Mouse (Mus musculus) macrophage (primary cell): ENCODE data around the gene Sptssa. TPM values are rescaled to one million over a fixed set of nuclear protein-coding genes. Genes with fewer than 3 reads are reported as not detected.

ENCODE experiments used
- H3K27ac ChIP-seq: fragments of 350-480 bp; formaldehyde crosslinking; 2 replicates; pipeline ENCODE4 v1.9.0; 2021
- H3K36me3 ChIP-seq: fragments of 350-480 bp; formaldehyde crosslinking; 2 replicates; pipeline ENCODE4 v1.9.0; 2021; ENCODE audit errors: inconsistent target
- H3K4me3 ChIP-seq: fragments of 350-480 bp; formaldehyde crosslinking; 2 replicates; pipeline ENCODE4 v1.9.0; 2021; ENCODE audit errors: inconsistent target
- H3K79me2 ChIP-seq: fragments of 350-480 bp; formaldehyde crosslinking; 2 replicates; pipeline ENCODE4 v1.9.0; 2021; ENCODE audit errors: inconsistent target
- WGBS: methylation state at CpG from one replicate; pipeline ENCODE4 v1.1.7; 2026; ENCODE audit warnings: inconsistent platforms; ENCODE audit not compliant: missing documents; 5-methylcytosine and 5-hydroxymethylcytosine counted together
- polyA plus RNA-seq: library from polyadenylated mRNA; stranded (reverse); fragments of 250-400 nt; gene quantifications from 3 replicates; pipeline ENCODE4 v1.2.4, GENCODE M21; 2018; ENCODE audit warnings: inconsistent platforms

Gene Sptssa
- polyA plus RNA-seq, 1 experiment from 2014 or later: 132 TPM

DNA sequence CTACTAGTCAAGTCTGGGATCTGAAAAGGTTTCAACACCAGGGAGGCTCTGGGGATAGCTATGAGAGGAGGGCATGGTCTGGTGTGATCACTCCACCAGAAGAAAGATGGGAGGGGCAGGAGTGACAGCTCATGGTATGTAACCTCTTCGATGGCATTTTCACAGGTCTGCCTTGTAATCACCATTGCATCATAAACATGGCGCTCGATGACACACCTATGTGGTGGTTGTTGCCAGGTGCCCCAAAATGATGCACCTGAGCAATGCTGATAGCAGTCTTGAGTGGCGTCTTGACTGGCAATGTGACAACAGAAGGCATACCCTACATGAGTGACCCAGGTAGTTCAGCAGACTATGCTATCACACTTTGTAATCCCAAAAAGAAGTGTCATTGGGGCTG, 15.0 kb downstream of the Sptssa start:
- Histone ChIP-seq H3K4me3 (no peak overlapping the region), H3K79me2 (peaks cover 14% of the 10 kb centered on the region; the same call in 1 of the 2 replicates), H3K36me3 (peaks cover 5% of the 10 kb centered on the region; the same call in 1 of the 2 replicates), H3K27ac (no peak overlapping the region)
- WGBS: 100% methylated on average over 2 of the region's 4 CpGs

DNA sequence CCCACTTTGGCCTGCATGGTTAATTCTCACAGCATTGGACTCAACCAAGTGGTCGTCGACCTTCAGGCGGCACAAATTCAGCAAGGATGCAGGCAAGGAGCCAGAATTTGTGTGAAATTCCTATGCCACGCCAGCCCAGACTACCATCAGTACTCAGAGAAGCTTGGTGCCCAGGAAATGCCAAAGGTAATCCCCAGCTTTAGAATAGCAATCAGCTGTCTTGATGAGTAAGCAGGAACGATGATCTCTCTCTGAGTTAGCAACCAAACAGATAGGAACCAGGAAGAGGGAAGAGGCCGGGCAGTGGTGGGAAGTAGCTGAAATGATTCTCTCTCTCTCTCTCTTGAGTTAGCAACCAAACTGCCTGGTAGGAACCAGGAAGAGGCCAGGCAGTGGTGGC, 16.1 kb downstream of the Sptssa start:
- Histone ChIP-seq H3K4me3 (no peak overlapping the region), H3K36me3 (peaks cover 2% of the 10 kb centered on the region; the same call in 1 of the 2 replicates), H3K27ac (no peak overlapping the region), H3K79me2 (peaks cover 3% of the 10 kb centered on the region; the same call in 1 of the 2 replicates)
- 78% methylated on average over 6 of the region's 6 CpGs for WGBS

DNA sequence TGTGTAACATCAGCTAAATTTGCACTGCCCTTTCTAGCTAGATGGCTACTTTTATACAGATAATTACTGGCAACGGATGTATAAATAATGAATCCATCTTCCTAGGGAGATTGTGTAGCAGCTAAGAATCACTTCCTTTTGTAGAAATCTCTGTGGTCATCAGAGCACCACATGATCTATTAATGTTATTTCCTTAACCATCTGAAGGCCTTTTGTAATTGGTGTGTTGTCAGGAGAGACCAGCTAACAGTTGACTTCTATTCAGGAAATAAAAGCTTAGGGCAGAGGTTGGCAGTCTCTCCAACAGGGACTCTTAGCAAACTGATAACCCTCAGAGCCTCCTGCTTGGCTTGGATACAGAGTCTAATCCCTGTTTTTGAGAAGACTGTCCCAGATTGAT, 19.3 kb downstream of the Sptssa start:
- Histone ChIP-seq H3K36me3 (no peaks in the 10 kb centered on the region), H3K4me3 (no peak overlapping the region), H3K79me2 (no peaks in the 10 kb centered on the region), H3K27ac (peak overlapping the region; percentile 70)
- WGBS: 11% methylated on average over 1 of the region's 1 CpGs

DNA sequence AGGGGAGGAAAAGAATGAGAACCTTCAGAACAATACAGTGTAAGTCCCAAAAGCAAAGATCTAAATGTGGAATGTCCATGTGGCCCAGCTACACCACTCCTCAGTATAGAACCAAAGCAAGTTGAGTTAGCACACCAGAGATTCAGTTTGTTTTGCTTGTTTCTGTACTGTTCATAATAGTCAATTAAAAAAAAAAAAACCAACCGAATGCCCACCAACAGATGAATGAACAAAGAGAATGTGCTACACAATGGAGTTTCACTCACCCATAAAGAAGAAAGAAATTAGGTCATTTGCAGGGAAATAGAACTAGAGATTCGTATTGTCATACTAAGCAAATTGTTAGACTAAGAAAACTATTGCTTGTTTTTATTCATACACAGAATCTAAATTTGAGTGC, 24.2 kb downstream of the Sptssa start:
- H3K36me3 ChIP-seq: no peaks in the 10 kb centered on the region
- no peak overlapping the region for H3K27ac ChIP-seq
- 92% methylated on average over 2 of the region's 2 CpGs for WGBS
- H3K79me2 ChIP-seq: no peaks in the 10 kb centered on the region
- no peak overlapping the region for H3K4me3 ChIP-seq

DNA sequence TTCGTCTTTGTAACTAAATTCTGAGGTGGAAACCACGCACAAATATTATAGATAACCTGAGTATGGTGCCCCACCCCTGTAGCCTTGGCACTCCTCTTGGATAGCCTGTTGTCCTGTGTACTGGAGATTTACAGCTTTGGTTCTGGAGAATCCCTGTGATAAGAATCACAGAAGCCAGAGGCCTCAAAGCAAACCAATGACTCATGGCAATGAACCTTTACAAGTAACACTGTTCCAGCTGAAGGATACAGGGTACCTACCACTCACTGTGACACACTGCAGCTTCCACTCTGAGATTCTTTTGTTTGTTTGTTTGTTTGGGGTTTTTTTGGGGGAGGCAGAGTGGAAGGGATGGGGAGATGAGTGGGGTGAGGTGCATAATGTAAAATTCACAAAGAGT, 34.4 kb downstream of the Sptssa start:
- H3K27ac ChIP-seq: no peak overlapping the region
- H3K36me3 ChIP-seq: no peaks in the 10 kb centered on the region
- H3K79me2 ChIP-seq: no peaks in the 10 kb centered on the region
- no peak overlapping the region for H3K4me3 ChIP-seq
- WGBS: 95% methylated on average over 2 of the region's 2 CpGs

DNA sequence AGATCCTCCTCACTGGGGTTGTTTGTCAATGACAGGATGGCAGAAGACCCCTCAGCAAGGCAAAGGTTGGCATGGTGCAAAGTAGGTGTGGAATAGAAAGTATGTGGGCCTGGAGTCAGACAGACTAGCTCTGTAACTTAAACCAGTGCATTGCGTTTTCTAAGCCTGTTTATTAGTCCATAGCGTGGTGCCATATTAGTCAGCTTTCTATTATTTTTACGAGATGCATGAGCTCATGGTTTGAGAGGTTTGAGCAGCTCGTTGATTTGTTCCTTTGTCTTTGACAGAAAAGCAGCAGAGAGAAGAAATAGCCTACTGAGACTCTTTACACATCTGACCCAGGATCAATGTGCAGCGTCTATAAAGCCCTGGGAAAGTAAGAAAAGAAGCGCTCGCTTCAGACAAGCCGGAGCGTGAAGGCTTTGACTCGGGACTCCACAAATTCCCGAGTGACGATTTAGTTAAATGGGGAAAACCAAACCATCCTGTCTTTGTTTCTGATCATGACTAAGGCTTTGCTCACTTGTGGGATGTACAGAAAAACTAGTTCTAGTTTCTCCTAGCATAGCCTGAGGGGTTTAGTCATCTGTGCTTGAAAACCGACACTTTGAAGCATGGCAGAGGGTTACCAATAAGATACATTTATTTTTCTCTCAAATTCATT, 36.2 kb downstream of the Sptssa start:
- 92% methylated on average over 13 of the region's 13 CpGs for WGBS
- no peak overlapping the region for H3K4me3 ChIP-seq
- H3K79me2 ChIP-seq: no peaks in the 10 kb centered on the region

DNA sequence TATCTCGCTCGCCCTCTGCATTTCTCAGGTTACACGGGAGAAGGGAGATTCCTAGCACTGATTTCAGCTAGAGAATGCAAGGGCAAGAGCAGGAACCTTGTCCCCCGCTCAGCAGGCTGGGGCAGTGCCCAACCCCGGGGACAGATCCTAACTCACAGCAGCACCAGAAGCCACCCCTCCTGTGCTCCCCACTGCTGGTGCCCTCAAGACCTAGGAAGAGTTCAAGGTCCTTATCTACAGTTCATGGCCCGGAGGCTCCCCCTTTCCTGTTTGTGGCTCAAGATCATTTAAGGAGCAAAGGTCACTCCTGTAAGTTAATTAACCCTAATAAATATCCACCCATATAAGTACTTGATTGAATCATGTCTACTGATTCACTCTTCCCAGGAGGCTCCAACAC, 47.4 kb downstream of the Sptssa start:
- Histone ChIP-seq H3K27ac (no peak overlapping the region), H3K36me3 (no peaks in the 10 kb centered on the region), H3K79me2 (no peaks in the 10 kb centered on the region), H3K4me3 (no peak overlapping the region)
- WGBS: 90% methylated on average over 6 of the region's 6 CpGs

More for the DNA sequence above, 36.2 kb downstream of the Sptssa start:
- no peaks in the 10 kb centered on the region for H3K36me3 ChIP-seq
- no peak overlapping the region for H3K27ac ChIP-seq

DNA sequence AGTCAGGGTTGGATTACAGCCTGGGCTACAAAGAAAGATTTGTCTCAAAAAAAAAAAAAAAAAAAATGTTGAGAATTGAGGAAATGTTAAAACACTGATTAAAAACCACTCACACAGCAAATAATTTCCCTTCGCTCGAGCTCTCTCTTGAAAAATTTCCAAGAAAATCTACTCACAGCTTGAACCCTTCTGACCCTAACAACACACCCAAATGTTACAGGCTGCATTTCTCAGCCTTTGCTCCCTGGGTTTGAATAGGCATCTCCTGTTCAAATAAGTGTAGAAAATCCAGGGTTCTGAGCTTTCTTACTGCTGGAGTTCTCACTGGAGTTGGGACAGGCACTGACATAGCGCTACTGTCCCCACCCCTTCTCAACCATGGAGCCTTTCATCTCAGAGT, 51.2 kb downstream of the Sptssa start:
- H3K27ac ChIP-seq: no peak overlapping the region
- H3K36me3 ChIP-seq: no peaks in the 10 kb centered on the region
- no peak overlapping the region for H3K4me3 ChIP-seq
- no peaks in the 10 kb centered on the region for H3K79me2 ChIP-seq
- 60% methylated on average over 3 of the region's 3 CpGs for WGBS

DNA sequence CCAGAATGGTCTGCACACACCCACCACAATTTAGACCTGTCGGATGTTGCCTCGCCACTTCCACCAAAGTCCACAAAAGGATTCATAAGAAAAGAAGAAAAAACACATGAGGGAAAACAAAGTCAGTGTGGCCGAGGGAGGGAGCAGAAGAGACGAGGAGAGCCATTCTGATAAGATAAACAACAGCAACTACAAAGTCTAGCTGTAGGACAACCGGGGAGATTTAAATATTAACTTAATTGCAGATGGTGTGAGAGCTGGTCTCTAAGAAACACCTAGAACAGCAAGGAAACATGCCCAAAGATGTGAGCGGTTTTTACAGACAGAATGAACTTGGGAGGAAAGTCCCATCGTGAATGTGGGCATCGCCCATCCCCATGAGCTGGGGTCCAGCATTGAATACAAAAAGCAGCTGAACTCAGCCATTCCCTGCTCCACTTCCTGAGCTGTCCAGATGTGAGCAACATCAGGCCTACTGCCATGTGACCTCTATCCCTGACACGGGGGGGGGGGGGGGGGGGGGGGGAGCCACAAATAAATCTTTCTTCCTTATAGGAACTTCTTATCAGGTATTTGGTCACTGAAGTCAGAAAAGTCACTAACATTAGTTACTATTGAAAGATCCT, 52.7 kb downstream of the Sptssa start:
- no peaks in the 10 kb centered on the region for H3K79me2 ChIP-seq
- 95% methylated on average over 8 of the region's 9 CpGs for WGBS
- no peak overlapping the region for H3K27ac ChIP-seq
- no peak overlapping the region for H3K4me3 ChIP-seq
- H3K36me3 ChIP-seq: no peaks in the 10 kb centered on the region

DNA sequence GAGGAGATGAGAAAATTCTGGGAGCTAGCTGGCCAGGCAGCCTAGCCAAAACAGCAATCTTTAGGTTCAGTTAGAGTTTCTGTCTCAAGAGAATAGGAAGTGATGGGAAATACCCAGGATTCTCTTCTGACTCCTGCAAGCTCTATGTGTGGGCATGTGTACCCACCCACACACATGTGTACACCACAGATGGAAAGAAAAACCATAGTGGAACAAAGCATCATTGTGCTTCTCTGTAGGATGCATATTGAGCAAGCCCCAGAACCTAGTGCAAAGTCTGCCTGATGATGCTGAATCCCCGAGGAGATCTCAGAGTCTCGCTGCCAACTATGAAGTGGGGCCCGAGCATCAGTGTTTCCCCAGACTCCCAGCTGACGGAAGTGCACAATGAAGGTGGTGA, 55.9 kb downstream of the Sptssa start:
- WGBS: 90% methylated on average over 3 of the region's 4 CpGs
- H3K79me2 ChIP-seq: no peaks in the 10 kb centered on the region
- no peak overlapping the region for H3K4me3 ChIP-seq
- H3K27ac ChIP-seq: no peak overlapping the region
- H3K36me3 ChIP-seq: no peaks in the 10 kb centered on the region

DNA sequence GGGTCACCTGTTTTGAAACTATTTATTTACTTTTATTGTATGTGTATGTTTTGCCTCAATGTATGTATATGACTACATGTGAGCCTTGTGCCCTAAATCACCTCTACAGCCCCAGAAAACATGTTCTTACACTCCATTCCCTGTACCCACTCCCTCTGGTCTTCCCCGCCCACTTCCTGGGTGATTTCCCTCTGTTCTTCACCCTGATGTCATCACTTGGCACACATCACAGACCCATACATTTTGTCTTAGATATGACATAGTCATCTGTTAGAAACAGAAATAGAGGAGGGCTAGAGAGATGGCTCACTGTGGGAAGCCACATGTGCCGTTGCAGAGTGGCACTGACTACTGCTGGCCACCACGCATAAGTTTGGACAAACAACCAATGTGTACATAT, 58.0 kb downstream of the Sptssa start:
- Histone ChIP-seq H3K4me3 (no peak overlapping the region), H3K36me3 (no peaks in the 10 kb centered on the region), H3K79me2 (no peaks in the 10 kb centered on the region), H3K27ac (no peak overlapping the region)
- 88% methylated on average over 2 of the region's 3 CpGs for WGBS

DNA sequence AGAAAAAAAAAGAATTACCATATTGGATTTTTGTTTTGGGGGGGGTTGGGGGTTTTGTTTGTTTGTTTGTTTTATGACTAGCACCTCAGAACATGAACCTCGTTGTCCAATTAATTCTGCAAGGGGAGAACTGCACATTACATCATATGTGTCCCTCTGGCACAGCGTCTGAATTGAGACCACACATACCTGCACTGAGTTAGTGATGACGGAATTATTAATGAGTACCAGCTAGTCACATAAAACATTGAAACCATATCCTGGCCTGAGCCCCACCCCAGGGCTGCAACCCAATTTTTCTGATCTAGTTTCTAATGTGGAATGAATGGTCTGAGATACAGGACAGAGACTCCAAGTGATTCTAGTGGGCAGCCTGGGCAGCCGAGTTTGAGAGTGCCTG, 59.7 kb downstream of the Sptssa start:
- H3K27ac ChIP-seq: no peak overlapping the region
- WGBS: 96% methylated on average over 4 of the region's 4 CpGs
- H3K36me3 ChIP-seq: no peaks in the 10 kb centered on the region
- no peak overlapping the region for H3K4me3 ChIP-seq
- H3K79me2 ChIP-seq: no peaks in the 10 kb centered on the region

Other genes starting within 250 kb of the Sptssa start
- gene Eapp, start 39.3 kb upstream of the Sptssa start, polyA plus RNA-seq: 30.5 to 62.9 TPM (median 33.7 TPM) in 3 replicates
- gene Snx6, start 139.1 kb upstream of the Sptssa start, polyA plus RNA-seq: 111 to 154 TPM (median 121 TPM) in 3 replicates
- gene Cfl2, start 206.3 kb upstream of the Sptssa start, polyA plus RNA-seq: 21.0 to 27.8 TPM (median 21.9 TPM) in 3 replicates